Comparison of ENCODE assay signal across 8 mouse cellular contexts in genomic region chr8:116946268-116946838, GRCm38 (mm10). TPM values are rescaled to one million over a fixed set of nuclear protein-coding genes. Genes with fewer than 3 reads are reported as not detected.
DNase-seq lines count a peak whose midpoint lies in the region.

No protein-coding gene starts in this region.

- intact Hi-C loops in left cerebral cortex, postnatal 14 days (cut with DNase I): loop anchor here (10.0 kb wide), 1 partner anchor 528 kb away; no protein-coding TSS in a partner anchor

- DNase-seq in spleen, postnatal 36 days (ENCODE audit: low spot score in 2 of 2): peak; percentile 5 to 22
- DNase-seq in spleen, adult 12 weeks (ENCODE audit: low spot score): no peak
- DNase-seq in heart, adult 11 months: peak; percentile 98
- peak; percentile 47 to 63 for DNase-seq in left cerebral cortex, postnatal 14 days (ENCODE audit: low spot score in 2 of 2)
- peak; percentile 73 to 76 for DNase-seq in right cerebral cortex, adult 2 months (ENCODE audit: low spot score in 2 of 2)
- DNase-seq in cerebellum, adult 11 months: no peak
- no peak for DNase-seq in adrenal gland, adult 18-20 months (ENCODE audit: low spot score in 2 of 2)
- no peak for DNase-seq in adrenal gland, postnatal 25 days

RNA-seq across cellular contexts. Expression of gene Atmin, which starts 3.2 kb away (rescaled TPM):
- total RNA-seq in left cerebral cortex, postnatal 14 days (2021): 10 to 100 TPM; 41.1 to 46.4 TPM
- total RNA-seq in adrenal gland, adult 18-20 months (2021): 10 to 100 TPM; 24.3 to 25.0 TPM
- total RNA-seq in adrenal gland, postnatal 25 days (2021): 20.6 and 23.8 TPM in 2 replicates

RNA-seq across cellular contexts. Expression of gene Cenpn, which starts 24.8 kb away (rescaled TPM):
- 1 to 10 TPM; 1.6 to 2.7 TPM for total RNA-seq in left cerebral cortex, postnatal 14 days (2021)
- 1 to 10 TPM; 2.6 to 2.7 TPM for total RNA-seq in adrenal gland, adult 18-20 months (2021)
- 7.4 and 9.6 TPM in 2 replicates for total RNA-seq in adrenal gland, postnatal 25 days (2021)

RNA-seq across cellular contexts. Expression of gene Cmc2, which starts 25.1 kb away (rescaled TPM):
- 10 to 100 TPM; 12.9 to 14.8 TPM for total RNA-seq in left cerebral cortex, postnatal 14 days (2021)
- total RNA-seq in adrenal gland, adult 18-20 months (2021): 10 to 100 TPM; 53.0 to 57.0 TPM
- total RNA-seq in adrenal gland, postnatal 25 days (2021): 50.7 and 55.5 TPM in 2 replicates

RNA-seq across cellular contexts. Expression of gene 1700030J22Rik, which starts 32.4 kb away (rescaled TPM):
- 10 to 100 TPM; 13.8 to 14.7 TPM for total RNA-seq in left cerebral cortex, postnatal 14 days (2021)
- 1 to 10 TPM; 1.4 to 1.5 TPM for total RNA-seq in adrenal gland, adult 18-20 months (2021)
- total RNA-seq in adrenal gland, postnatal 25 days (2021): 2.2 and 3.8 TPM in 2 replicates

RNA-seq across cellular contexts. Expression of gene Gcsh, which starts 47.0 kb away (rescaled TPM):
- 10 to 100 TPM; 37.6 to 41.1 TPM for total RNA-seq in left cerebral cortex, postnatal 14 days (2021)
- 100 to 1,000 TPM; 140 to 168 TPM for total RNA-seq in adrenal gland, adult 18-20 months (2021)
- total RNA-seq in adrenal gland, postnatal 25 days (2021): 93.1 and 118 TPM in 2 replicates

Comparison
In these comparisons a context has a peak if more than half of its experiments do, and no peak if none do; other contexts are left out.
1. DNase-seq: peak in spleen, postnatal 36 days (2 of 2), heart, adult 11 months (single experiment), left cerebral cortex, postnatal 14 days (2 of 2) and right cerebral cortex, adult 2 months (2 of 2); none in spleen, adult 12 weeks (single experiment), cerebellum, adult 11 months (single experiment), adrenal gland, adult 18-20 months (0 of 2) and adrenal gland, postnatal 25 days (single experiment).